Mouse (Mus musculus) forebrain, embryonic 10.5 days (tissue): ENCODE results near the gene Slc31a2. TPM values are rescaled to one million over a fixed set of nuclear protein-coding genes. Genes with fewer than 3 reads are reported as not detected.

Experiments
- DNase-seq: peaks from one replicate; pipeline ENCODE4 v3.0.0-alpha.2; 2017; ENCODE audit warnings: low spot score; ENCODE audit errors: extremely low spot score
- H3K27ac ChIP-seq: fragments of 300-500 bp; sonication (generic); 2 replicates; pipeline ENCODE4 v1.5.1; 2016; ENCODE audit warnings: mild to moderate bottlenecking
- H3K27me3 ChIP-seq: fragments of 300-500 bp; sonication (generic); 2 replicates; pipeline ENCODE4 v1.6.1; 2016; ENCODE audit warnings: mild to moderate bottlenecking; ENCODE audit not compliant: poor library complexity, severe bottlenecking
- H3K36me3 ChIP-seq: fragments of 300-500 bp; sonication (generic); replicated peaks from 2 replicates; pipeline ENCODE4 v1.6.1; 2016; ENCODE audit warnings: mild to moderate bottlenecking, moderate library complexity
- H3K4me1 ChIP-seq: fragments of 300-500 bp; sonication (generic); 2 replicates; pipeline ENCODE4 v1.6.1; 2016
- H3K4me3 ChIP-seq: fragments of 300-500 bp; sonication (generic); 2 replicates; pipeline ENCODE4 v1.5.1; 2016; ENCODE audit warnings: mild to moderate bottlenecking, moderate library complexity
- H3K9me3 ChIP-seq: fragments of 300-500 bp; sonication (generic); 2 replicates; pipeline ENCODE4 v1.6.1; 2016; ENCODE audit warnings: mild to moderate bottlenecking, moderate library complexity
- WGBS: fragments of 180-500 bp; shearing (Covaris S2); methylation state at CpG from one replicate; pipeline ENCODE4 v1.1.7; 2016; 5-methylcytosine and 5-hydroxymethylcytosine counted together
- polyA plus RNA-seq: library from polyadenylated mRNA; unstranded; fragments of >200 nt; fragmentation: Nextera tagmentation; extraction: Ambion mirVana; gene quantifications from 2 replicates; pipeline ENCODE4 v1.2.1, GENCODE M21; 2016

Slc31a2 gene
- polyA plus RNA-seq, 1 experiment from 2014 or later: 10.1 TPM

DNA sequence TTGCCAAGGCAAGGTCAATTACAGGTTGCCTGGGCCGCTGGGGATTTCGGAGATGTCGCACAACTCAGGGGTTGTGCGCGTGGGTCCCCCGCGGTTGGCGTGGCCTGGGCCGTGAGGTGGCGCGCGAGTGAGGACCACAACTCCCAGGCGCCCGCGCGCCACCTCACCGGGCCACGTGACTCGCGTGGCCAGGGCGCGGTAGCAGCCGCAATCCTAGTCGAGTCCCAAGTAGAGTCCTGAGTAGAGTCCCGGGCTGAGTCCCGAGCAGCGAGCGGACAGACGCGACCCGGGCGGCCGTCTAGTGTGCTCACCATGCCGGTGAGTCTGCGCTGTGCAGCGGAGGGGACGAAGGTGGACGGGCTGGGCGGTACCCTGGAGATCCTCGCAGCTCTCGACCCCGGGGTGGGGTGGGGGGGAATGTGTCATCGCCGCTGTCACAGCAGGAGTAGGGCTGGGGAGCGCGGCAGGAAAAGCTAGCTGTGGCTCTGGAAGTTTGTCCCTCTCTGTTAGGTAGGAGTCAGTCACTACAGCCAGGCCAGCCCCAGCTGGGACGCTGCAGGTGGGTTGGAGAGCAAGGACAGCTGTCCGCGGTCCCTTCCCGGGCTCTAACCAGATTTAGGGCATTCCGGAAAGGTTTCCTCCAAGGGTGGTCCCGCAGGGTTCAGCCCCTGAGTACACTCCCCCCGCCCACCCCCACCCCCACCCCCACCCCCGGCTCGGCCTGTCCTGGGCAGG lies 24.1 kb downstream of the Slc31a2 start:
- Histone ChIP-seq H3K9me3 (no peaks in the 10 kb centered on the region), H3K4me3 (peak overlapping the region; percentile 82), H3K27ac (peak overlapping the region; percentile 84), H3K36me3 (no peaks in the 10 kb centered on the region), H3K27me3 (peaks cover 15% of the 10 kb centered on the region; the same call in 1 of the 2 replicates), H3K4me1 (peaks cover 13% of the 10 kb centered on the region)
- DNase-seq: peak; percentile 75
- under 1% methylated on average over 55 of the region's 55 CpGs for WGBS

DNA sequence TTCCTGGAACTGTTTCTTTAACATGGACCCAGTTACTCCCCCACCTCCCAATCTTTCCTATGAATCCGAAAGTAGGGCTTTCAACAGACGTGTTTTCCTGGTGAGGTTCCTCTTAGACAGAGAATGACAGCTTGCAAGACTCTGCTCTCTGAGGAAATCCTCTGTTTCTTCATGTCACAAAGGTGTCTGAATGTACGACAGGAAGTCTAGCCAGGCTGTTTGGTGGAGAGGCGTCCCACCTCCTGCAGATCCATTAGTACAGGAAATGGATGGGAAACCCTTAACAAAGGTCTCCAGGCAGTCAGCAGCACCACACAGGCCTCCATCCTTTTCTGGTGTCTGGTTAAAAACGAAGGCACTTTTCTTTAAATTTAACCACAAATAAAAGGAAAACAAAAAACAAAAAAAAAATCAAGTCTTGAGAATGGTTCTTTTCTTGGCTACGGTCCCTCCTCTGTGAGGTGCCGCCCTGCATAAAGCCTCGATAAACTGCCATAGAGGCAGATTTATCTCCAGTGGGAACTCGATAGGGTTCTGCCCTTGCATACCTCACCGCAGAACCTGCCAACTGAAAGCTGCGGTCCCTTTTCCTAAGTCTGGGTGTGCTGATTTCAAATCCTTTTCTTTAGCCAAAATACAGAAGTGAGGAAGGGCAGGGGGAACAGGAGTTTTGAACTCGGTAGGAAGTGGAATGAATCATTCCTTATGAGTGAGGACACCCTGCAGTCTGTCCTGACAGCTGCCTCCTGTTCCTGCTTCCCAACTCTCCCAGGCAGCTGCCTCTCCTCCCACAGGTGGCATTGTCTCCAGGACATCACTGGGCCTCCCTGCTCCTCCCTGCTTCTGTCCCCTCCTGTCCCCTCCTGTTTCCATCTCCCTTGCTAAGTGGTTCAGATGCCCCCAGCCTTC lies 24.9 kb downstream of the Slc31a2 start:
- H3K27me3 ChIP-seq: peaks cover 15% of the 10 kb centered on the region; the same call in 1 of the 2 replicates
- H3K27ac ChIP-seq: peak overlapping the region; percentile 84; the same call in 1 of the 2 replicates
- no peaks in the 10 kb centered on the region for H3K9me3 ChIP-seq
- DNase-seq: no peak
- 25% methylated on average over 12 of the region's 12 CpGs for WGBS
- H3K36me3 ChIP-seq: no peaks in the 10 kb centered on the region
- H3K4me3 ChIP-seq: peak overlapping the region; percentile 82
- H3K4me1 ChIP-seq: peaks cover 14% of the 10 kb centered on the region

DNA sequence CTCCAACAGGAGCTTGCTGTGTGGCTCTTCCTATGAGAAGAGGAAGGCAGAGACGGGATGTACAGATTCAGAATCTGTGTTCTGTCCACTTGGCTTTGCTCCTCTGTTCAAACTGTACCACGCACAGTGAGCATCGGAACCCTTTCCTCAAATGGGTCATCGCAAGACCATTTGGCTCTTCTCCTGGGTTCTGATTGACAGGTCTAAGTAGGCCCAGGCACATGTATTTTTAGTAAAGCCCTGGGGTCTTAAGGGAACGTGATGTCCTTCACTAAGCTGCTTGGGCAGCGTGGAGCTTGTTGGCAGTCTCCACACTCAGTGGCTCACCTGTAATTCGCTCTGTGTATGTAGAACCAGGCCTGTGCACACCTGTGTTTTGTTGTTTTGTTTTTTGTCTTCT lies 26.9 kb downstream of the Slc31a2 start:
- DNase-seq: no peak
- peaks cover 21% of the 10 kb centered on the region for H3K4me1 ChIP-seq
- H3K9me3 ChIP-seq: no peaks in the 10 kb centered on the region
- H3K4me3 ChIP-seq: no peak overlapping the region
- H3K27ac ChIP-seq: no peak overlapping the region
- no peaks in the 10 kb centered on the region for H3K36me3 ChIP-seq
- H3K27me3 ChIP-seq: peaks cover 8% of the 10 kb centered on the region; the same call in 1 of the 2 replicates
- WGBS: 89% methylated on average over 7 of the region's 7 CpGs

DNA sequence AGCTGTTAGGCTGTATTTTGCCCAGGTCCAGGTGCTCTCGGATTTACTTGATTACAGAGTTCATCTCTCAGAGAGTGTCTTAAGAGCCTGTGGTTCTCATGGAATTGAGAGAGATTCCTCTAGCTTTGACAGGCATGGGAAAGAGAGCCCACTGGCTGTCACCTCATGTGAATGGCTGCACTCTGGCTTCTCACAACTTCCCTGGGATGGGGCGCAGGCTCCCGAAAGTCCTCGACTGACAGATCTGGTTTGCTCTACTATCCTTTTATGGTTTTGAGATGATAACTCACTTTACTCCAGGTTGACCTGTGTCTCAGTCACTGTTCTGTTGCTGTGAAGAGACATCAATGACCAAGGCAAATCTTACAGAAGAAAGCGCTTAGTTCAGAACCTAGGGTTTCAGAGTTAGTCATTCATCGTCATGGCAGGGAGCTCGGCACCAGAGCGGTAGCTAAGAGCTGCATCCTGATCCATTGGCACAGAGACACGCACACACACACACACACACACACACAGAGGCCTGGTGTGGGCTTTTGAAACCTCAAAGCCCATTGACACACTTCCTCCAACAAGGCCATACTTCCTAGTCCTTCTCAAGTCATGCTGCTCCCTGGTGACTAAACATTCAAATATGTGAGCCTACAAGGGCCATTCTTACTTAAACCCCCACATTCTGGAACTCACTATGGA lies 28.6 kb downstream of the Slc31a2 start:
- no peak overlapping the region for H3K27ac ChIP-seq
- no peak overlapping the region for H3K4me3 ChIP-seq
- H3K4me1 ChIP-seq: peaks cover 21% of the 10 kb centered on the region
- H3K27me3 ChIP-seq: peaks cover 5% of the 10 kb centered on the region; the same call in 1 of the 2 replicates
- no peaks in the 10 kb centered on the region for H3K36me3 ChIP-seq
- no peak for DNase-seq
- H3K9me3 ChIP-seq: no peaks in the 10 kb centered on the region
- 94% methylated on average over 9 of the region's 9 CpGs for WGBS

DNA sequence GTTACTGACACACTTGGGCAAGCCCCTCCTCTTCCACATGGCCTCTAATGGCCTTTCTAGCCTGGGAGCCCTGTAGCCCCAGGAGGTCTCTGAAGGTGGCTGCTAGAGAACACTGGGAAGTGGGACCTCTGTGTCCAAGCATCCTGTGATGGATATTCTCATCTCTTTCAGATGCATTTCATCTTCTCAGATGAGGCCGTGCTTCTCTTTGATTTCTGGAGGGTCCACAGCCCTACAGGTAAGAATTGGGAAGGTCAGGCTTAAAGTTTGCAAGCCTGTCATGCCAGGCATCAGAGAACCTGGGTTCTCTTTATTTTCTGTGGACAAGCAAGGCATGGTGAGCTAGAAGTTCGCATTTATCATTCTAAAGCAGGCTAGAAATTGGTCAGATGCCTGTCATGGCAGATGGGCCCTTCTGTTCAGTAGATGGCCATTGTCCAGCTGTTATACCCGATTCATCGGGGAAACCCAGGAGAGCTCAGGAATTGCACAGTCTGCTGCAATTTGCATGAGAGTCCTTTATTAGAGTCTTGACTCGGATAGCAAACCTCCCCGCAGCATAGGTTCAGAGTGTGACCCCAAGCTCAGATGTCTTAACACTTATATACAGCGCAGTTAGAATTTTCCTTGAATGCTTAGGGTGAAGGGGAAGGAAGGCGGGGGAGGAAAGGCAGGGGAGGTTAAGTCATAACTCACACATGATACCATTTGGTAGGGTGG lies 30.3 kb downstream of the Slc31a2 start:
- Histone ChIP-seq H3K36me3 (peaks cover 9% of the 10 kb centered on the region), H3K4me3 (no peak overlapping the region), H3K9me3 (no peaks in the 10 kb centered on the region), H3K27ac (no peak overlapping the region), H3K4me1 (peaks cover 9% of the 10 kb centered on the region), H3K27me3 (peaks cover 1% of the 10 kb centered on the region; the same call in 1 of the 2 replicates)
- DNase-seq: no peak
- 82% methylated on average over 8 of the region's 8 CpGs for WGBS

DNA sequence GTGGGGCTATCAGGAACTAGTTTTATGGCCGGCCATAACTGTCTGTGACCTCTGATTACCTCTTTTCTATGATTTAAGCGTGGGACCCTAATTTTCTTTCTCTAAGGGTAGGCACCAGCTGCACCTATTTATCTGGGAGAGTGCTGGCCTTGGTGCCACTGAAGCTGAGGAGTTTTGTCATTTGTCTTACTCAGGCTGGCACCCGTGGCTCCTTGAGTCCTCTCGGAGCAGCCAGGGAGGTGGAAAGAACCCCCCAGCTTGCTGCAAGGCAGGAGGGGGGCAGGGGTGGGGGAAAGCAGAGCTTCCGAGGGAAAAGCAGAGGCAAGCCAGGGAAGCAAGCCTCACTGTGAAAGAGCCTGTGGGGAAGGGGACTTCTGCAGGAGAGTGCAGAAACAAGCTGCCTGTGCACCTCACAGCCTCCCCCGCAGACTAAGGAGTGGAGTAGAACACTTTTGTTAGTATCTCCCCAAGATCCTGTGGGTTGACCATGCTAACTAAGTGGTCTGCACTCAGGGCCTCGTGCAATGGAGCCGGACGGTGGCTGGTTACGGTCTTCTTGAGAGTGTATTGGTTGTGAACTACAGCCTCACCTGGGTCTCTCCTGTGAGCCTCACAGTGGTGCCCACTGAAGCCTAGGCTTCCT lies 31.0 kb downstream of the Slc31a2 start:
- peaks cover 14% of the 10 kb centered on the region for H3K36me3 ChIP-seq
- H3K4me1 ChIP-seq: peaks cover 8% of the 10 kb centered on the region; the same call in 1 of the 2 replicates
- H3K27me3 ChIP-seq: no peaks in the 10 kb centered on the region
- H3K9me3 ChIP-seq: no peaks in the 10 kb centered on the region
- no peak overlapping the region for H3K27ac ChIP-seq
- no peak overlapping the region for H3K4me3 ChIP-seq
- WGBS: 76% methylated on average over 10 of the region's 10 CpGs
- DNase-seq: no peak

DNA sequence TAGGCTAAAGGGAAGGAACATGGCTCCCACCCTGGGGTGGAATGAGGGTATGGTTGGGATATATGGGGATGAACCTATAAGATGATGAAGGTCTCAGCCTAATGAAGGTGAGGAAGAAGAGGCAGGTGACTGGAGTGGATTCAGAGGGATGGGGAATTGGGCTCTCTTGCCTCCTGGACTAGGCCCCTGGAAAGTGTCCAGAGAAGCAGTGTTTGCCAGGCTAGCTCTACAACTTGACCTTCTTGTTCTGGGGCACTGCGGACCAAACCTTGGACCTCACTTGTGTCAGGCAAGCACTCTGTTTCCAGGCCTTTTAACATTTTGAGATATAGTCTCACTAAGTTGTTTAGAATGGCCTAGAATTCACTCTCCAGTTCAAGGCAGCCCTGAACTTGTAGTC lies 32.4 kb downstream of the Slc31a2 start:
- Histone ChIP-seq H3K9me3 (no peaks in the 10 kb centered on the region), H3K4me3 (no peak overlapping the region), H3K27ac (no peak overlapping the region), H3K27me3 (no peaks in the 10 kb centered on the region), H3K36me3 (peaks cover 26% of the 10 kb centered on the region), H3K4me1 (peaks cover 8% of the 10 kb centered on the region; the same call in 1 of the 2 replicates)
- no peak for DNase-seq
- 92% methylated on average over 1 of the region's 1 CpGs for WGBS

DNA sequence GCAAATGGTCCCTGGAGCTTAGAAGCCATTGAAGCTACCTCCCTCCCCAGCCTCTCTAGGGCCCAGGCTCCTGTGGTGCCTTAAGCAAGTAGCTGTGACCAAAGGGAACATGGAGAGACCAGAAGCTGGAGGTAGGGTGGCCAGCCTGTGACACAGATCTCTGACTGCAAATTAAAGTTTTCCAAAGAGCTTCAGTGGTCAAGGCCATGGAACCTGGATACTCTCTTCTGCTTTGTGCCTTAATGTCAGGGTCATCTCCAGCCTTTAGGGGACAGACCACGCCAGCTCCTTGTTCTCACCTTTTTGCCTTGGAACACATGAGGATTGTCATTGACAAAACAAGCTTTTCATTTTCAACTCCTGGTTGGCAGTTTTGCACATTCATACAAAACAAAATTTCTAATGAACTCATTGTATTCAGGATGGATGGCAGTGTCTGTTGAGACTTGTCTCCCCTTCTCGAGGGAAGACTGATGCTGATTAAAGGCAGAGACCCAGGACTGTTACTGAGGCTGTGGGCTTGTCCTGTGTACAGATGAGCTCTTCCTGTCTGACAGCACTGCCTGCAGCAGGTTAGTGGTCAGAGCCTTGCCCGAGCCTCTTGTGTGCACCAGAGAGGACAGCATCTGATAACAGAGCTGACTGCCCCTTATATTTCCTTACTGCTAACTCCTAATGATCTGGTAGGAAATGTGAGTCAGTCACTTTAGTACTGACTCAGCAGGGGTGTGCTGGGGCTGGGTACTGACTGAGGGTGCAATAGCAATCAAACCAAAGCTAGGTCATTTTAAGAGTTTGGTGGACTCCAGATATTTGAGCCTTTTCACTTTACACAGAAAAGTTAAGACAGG lies 35.1 kb downstream of the Slc31a2 start:
- Histone ChIP-seq H3K36me3 (peaks cover 52% of the 10 kb centered on the region), H3K4me3 (no peak overlapping the region), H3K9me3 (no peaks in the 10 kb centered on the region), H3K27ac (no peak overlapping the region), H3K4me1 (peaks cover 4% of the 10 kb centered on the region; the same call in 1 of the 2 replicates), H3K27me3 (no peaks in the 10 kb centered on the region)
- WGBS: 91% methylated on average over 3 of the region's 3 CpGs
- no peak for DNase-seq

DNA sequence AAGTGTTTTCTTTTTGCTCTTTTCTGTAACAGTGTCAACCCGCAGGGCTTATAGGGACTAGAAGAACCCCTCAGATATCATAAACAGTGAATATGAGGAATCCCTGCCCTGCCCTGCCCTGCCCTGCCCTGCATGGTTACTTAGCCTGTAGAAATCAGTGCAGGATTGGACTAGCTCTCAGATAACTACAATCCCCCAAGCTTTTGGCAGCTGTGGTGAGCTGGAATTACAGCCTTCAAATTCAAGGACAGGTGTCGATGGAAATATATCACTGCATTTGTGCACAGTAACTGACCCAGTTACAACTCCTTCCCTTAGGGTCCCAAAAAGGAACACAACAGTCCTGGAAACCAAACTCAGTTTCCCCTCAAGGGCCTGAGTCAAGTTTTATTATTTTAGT lies 37.6 kb downstream of the Slc31a2 start:
- Histone ChIP-seq H3K27me3 (no peaks in the 10 kb centered on the region), H3K9me3 (no peaks in the 10 kb centered on the region), H3K27ac (no peak overlapping the region), H3K36me3 (peaks cover 77% of the 10 kb centered on the region), H3K4me1 (no peaks in the 10 kb centered on the region), H3K4me3 (no peak overlapping the region)
- 93% methylated on average over 2 of the region's 2 CpGs for WGBS
- DNase-seq: no peak

DNA sequence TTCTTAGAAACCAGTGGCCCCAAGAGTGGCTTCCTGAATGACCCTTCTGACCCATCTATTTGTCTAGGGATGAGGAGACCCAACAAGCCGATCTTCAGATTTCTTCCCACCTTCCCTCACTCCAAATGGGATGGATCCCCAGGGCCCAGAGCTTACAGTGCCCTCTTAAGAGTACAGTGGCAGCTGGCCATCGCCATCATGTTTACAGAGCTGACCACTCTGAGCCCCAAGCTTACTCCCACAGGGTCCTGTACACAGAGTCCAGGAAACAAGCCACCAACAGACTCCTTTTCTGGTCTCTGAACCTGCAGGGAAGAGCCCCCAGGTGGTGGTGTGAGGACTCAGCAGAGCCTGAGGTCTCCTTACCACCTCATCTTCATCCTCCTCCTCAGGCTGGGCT lies 40.4 kb downstream of the Slc31a2 start:
- peaks cover 87% of the 10 kb centered on the region for H3K36me3 ChIP-seq
- no peaks in the 10 kb centered on the region for H3K9me3 ChIP-seq
- no peaks in the 10 kb centered on the region for H3K27me3 ChIP-seq
- H3K4me3 ChIP-seq: no peak overlapping the region
- DNase-seq: no peak
- H3K4me1 ChIP-seq: no peaks in the 10 kb centered on the region
- WGBS: 84% methylated on average over 2 of the region's 2 CpGs
- H3K27ac ChIP-seq: no peak overlapping the region

DNA sequence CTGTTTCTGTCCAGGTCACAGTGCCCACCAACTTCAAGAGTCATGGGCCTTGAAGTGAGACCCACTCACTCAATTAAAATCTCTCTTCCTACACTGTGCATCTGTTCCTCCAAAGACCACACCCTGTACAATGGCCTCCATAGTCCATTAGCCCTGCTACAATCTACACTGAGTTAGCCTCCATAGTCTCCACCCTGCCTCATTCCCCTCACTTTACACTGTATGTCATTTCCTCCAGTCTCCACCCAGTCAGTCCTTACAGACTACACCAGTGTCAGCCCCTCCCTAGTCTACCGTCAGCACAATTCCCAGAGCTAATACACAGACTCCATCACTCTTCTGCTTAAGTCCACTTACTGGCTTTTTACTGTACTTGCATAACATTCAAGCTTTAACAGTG lies 40.9 kb downstream of the Slc31a2 start:
- no peaks in the 10 kb centered on the region for H3K9me3 ChIP-seq
- peaks cover 87% of the 10 kb centered on the region for H3K36me3 ChIP-seq
- no peaks in the 10 kb centered on the region for H3K27me3 ChIP-seq
- no peaks in the 10 kb centered on the region for H3K4me1 ChIP-seq
- no peak for DNase-seq
- WGBS: 91% methylated on average over 1 of the region's 1 CpGs
- H3K27ac ChIP-seq: no peak overlapping the region
- no peak overlapping the region for H3K4me3 ChIP-seq
